Mouse (Mus musculus) gastrocnemius, postnatal 10 days (tissue): Measurements from ENCODE around the gene Hs6st3. TPM values are rescaled to one million over a fixed set of nuclear protein-coding genes. Genes with fewer than 3 reads are reported as not detected.

ENCODE experiments used
- DNase-seq: peaks from one replicate; pipeline ENCODE4 v3.0.0; 2021; ENCODE audit warnings: mixed read lengths
- long read RNA-seq, 2 experiments: library from polyadenylated mRNA; stranded (forward); transcript quantifications; one replicate each; pipeline ENCODE4 v2.0.0; 2021
- total RNA-seq, 2 experiments: library from RNA; stranded (reverse); gene quantifications; 2 replicates each; pipeline ENCODE4 v1.2.3; 2021

The Hs6st3 gene
- under 1 TPM; 0.19 to 0.25 TPM for total RNA-seq
- long read RNA-seq, experiment 1 = 0 reads
- long read RNA-seq, experiment 2 = 0 reads

DNA sequence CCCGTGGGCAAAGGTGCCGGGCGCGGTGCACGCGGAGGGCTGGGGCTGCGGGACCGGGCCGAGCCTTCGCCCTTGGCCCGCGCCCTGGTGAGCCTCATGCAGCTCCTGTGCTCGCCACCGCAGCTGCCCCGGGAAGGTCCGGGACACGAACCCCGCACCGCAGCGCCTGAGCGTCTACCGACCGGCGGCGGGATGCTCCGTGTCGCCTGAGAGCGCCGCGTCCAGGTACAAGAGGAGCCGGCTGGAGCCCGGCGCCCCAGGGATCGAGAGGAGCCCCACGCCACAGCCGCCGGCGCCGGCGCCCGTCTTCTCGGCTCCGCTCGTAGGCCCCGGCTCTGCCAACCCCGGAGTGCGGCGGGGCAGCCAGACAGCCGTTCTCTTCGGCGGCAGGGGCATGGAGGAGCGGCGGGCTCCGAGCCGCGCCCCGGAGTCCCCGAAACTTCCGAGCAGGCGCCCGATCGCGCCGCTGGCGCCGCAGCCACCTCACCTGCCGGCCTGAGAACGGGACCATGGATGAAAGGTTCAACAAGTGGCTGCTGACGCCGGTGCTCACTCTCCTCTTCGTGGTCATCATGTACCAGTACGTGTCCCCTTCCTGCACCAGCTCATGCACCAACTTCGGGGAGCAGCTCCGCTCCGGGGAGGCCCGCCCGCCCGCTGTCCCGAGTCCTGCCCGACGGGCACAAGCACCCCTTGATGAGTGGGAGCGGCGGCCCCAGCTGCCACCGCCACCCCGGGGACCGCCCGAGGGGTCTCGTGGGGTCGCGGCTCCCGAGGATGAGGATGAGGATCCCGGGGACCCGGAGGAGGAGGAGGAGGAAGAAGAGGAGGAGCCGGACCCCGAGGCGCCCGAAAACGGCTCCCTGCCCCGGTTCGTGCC is at the start of gene Hs6st3:
Hs6st3 (plus strand) TSS at position 436 of the 880 bp plus-strand sequence.
- DNase-seq = peak; percentile 46

DNA sequence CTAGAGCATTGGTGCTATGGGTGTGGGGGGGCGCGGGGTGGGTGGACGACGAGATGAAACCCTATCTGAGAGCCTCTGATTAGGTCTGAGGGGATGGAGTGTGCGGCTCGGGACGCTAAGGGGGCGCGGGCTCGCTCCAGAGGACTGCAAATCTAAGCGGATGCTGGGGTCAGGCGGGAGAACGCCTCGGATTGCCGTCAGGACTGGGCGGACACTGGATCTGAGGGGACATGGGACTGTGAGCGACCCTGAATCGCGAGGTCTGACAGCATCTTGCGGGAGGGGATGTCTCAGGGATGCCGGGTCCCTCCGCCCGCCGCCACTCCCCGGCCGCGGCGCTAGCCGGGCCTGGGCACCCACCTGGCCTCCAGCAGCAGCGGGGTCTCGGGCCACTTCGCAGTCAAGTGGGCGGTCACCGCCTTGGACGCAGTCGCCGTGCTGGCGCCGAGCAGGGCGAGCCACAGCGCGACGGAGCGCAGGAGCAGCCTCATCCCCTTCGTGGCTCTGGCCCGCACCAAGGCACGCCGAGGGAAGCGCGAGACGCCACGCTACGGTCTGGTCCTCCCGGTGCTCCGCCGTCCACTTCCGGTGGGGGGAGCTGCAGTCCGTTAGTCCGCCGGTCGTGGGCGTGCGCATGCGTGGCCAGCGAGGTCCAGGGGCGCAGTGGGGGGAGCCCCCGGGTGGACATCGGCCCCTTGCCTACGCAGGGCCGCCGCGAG is 39.1 kb upstream of the Hs6st3 start, which contains the start of gene Uggt2:
Uggt2 (minus strand) TSS at position 580 of the 719 bp plus-strand sequence.
- peak; percentile 88 for DNase-seq

DNA sequence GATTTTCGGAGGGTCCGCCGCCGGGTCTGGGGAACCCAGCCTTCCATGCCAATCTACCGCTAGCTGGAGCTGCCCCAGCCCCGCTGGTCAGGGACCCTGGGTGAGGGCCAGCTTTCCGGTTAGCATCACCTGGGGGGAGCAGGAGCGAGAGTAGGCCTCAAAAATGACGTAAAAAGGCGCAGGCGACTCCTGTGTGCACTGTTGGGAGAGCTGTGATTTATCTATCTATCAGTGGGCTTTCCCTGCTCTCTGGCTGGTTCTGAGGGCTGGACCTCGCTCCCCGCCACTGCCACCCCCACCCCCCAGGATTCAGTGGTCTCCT is 38.6 kb upstream of the Hs6st3 start:
- DNase-seq = no peak

DNA sequence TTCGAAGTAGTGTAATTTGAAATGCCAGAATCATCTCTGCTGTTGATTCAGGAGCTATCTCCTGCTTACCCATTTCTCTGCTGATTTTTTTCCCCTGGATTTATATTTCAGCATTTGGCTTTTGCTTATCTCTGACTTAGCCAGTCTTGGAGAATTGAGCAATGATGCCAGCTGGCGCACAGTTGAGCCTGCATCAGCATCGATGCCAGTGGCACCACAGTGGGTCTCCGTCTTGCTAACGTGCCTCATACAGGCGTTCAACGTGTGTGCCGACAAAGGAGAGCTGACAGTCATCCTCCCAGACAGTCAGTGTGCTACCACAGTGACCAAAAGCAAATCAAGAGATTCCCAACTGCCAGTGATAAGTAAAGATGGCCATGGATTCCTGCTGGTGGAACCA is 30.6 kb upstream of the Hs6st3 start:
- no peak for DNase-seq

DNA sequence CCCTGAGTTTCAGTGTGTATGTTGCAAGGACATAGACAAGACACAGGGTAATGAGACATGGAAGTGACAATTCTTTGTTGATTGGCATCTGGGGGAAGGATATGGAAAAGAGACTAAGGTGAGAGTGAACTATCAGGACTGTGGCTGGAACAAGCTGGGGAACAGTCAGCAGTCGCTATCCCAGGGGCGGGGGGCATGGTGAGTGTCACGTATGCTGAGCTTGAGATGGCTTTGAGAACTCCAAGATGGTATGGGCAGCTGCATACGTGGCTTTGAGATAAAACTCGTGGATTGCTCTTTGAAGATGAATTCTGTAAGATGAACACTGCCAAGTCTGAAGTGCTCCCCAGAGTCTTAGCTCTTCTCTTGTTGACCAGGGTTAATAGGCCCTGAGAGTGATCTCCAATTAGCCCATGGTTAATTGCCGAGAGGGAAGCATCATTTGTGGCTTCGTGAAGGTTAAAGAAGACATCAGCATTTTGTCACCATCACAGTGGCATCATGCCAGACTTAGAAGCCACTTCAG is 29.3 kb upstream of the Hs6st3 start:
- DNase-seq = no peak

DNA sequence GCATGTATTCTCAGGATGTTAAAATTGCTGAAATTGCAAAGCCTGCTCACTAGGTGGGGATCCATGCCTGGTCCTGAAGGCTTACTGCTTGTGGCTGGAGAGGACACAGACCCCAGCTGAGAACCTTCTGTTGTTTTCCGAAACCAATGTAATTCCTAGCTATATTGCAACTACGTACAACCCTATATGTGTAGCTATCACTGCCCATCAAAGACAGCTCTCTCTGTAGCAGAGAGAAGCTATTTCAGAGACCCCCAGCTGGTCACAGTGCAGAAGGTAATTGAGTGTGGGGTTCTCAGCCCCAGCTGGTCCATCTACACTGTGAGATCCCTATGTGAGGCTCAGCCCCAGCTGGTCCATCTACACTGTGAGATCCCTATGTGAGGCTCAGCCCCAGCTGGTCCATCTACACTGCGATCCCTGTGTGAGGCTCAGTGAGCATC is 28.3 kb upstream of the Hs6st3 start:
- DNase-seq = no peak

DNA sequence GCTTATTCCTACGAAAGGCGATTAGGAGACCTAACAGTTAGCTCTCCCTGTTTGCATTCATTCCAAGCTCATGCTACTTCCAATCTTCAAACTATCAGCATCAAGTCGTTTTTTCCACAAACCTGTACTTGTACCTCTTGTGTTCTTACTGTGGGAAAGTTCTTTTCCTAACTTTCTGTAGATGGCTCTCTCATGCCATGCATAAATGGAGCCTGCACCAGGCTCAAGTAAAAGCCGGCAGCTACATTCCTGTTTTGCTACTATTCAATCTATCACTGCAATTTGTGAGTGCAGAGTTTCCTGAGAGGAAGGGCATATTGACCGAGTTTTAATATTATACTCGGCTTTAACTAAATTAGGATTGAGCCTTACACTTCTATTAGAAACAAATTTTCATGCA is 25.6 kb upstream of the Hs6st3 start:
- DNase-seq = no peak

DNA sequence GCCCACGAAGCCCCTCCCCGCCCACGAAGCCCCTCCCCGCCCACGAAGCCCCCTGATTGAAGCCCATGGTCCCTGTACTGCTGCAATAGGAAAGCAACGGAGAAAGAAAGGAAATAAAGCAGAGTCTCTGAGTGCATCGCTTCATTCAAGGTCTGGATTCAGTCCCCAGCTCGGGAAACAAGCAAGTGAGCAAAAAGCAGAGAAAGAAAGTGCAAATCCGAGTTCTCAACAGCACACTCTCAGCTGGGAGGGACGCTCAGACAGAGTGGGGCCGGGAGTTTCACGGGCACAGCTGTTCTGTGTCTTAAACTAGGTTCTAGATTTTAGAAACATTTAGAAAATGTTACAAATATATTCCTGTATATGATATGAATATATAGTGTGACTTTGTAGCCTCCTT is 14.6 kb upstream of the Hs6st3 start:
- DNase-seq = no peak

DNA sequence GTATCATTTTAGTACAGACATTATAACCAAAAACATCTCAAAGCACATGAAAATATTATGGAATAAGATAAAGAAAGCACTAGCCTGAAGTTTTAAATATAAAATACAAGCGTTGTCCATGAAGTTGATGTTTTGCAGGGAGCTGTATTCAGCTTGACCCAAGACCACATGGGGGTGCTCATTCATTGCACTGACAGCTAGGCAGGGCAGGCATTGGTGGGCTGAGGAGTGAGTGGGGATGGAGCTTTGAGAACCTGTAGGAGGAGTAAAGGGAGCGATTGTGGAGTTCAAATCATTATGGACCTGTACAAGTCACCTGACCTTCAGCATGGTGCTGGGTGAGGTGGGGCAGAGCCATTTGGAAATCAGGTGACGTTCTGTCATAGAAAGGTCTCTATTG is 14.1 kb upstream of the Hs6st3 start:
- no peak for DNase-seq

DNA sequence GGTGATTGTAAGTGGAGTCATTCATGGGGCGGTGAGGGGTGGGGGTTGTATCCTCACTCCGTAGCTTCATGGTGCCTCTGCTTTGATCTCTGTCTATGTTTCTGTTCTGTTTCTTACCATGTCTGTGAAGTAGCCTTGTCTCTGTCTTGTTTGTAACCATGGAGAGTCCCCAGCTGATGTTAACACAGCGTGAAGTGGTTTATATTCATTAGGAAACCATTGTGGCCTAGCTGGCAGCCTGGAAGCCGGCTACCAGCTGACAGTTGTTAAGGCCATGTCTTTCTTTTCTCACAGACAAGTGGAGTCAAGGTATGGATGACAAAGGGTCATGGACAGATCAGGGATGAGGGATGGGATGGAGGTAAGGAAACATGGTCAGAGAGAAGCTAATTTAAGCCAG is 12.3 kb upstream of the Hs6st3 start:
- DNase-seq = no peak

DNA sequence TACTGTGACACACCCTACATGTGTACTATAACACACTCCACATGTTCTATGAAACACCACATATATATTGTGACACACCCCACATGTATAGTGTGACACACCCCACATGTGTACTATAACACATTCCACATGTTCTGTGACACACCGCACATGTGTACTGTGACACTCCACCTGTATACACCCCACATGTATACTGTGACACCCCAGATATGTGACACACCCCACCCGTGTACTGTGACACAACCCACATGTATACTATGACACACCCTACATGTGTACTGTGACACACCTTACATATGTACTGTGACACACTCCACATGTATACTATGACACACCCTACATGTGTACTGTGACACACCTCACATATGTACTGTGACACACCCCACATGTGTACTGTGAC is 10.8 kb upstream of the Hs6st3 start:
- no peak for DNase-seq

DNA sequence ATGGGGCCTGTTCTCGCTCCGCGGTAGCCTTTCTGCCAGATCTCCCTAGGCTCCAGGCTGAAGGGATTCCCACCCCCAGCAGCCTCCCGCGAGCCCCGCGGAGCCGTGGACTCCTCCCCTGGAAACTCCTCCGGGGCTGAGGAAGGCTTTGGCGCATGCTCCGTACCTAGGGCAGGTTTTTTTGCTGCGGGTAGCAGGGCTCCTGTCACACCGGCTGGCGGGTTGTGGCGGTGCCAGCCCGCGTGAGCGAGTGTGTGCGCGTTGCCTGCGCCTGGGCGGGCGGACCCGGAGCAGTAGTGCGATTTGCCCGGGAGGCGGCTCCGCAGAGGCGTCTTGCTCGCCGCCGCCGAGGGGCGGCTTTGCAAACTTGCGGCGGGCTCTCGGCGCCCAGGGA is 632 bp upstream of the Hs6st3 start:
- DNase-seq = no peak

DNA sequence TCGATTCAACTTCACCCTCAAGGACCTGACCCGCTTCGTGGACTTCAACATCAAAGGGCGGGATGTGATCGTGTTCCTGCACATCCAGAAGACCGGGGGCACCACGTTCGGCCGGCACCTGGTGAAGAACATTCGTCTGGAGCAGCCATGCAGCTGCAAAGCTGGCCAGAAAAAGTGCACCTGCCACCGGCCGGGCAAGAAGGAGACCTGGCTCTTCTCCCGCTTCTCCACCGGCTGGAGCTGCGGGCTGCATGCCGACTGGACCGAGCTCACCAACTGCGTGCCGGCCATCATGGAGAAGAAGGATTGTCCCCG is 602 bp downstream of the Hs6st3 start:
- peak; percentile 13 for DNase-seq

DNA sequence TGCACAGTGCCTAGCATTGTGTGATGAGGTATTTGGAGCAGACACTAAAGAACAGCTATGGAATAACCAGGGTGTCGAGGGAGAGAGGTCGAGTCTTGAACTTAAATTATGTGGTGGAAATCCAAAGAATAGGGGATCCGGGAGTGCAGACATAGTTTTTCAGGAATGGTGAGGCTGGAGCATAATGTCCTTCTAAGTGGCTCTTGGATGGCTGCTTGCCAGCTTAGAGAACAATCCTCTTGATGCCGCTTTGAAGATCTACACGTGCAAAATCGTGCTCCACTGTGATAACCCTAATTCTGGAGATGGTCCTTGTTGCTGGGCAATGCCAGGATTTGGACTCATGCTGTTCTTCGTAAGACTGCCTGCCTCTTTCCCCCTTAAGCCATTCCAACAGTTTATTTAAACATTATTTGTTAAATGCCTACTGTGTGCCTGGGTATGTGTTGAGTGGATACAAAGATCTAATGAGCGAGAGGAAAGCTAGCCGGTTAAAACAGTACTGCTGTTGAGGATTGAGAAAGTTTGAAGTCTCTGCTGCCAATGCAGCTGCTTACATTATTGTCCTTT is 1.3 kb downstream of the Hs6st3 start:
- no peak for DNase-seq

DNA sequence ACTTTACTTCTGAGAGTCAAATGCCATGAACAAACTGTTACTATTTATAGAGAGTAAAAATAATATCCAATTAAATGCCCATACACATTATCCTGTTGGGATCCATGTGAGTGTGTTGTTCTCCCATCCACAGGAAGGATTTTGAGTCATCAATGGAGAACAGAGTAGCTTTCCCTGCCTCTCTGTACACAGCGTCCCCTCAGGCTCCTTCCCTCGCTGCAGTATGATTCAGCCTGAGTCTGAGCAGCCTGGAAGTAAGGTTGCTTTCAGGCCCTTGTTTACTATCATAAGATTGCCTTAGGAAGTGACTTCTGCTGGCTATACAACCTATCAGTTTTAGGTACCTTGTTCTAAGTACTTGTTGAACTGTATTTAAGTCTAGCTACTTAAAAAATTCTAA is 14.9 kb downstream of the Hs6st3 start:
- DNase-seq = no peak

DNA sequence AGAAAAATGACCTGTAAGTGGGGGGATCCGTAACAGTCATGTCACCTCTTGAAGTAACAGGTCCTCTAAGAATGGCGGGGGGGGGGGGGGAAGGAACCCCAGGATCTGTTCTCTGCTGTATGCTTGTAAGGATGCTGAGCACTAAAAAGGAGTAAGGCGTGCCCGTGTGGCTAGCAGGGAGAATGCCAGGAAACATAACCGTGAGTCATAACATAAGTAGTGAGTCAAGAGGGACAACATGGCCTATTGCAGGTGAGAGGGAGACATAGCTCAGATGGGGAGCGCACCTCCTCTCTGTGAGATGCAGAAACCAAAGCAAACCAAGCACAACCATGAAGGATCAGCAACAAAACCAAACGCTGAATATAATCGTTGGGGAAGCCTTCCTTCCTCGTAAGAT is 55.8 kb downstream of the Hs6st3 start:
- no peak for DNase-seq

DNA sequence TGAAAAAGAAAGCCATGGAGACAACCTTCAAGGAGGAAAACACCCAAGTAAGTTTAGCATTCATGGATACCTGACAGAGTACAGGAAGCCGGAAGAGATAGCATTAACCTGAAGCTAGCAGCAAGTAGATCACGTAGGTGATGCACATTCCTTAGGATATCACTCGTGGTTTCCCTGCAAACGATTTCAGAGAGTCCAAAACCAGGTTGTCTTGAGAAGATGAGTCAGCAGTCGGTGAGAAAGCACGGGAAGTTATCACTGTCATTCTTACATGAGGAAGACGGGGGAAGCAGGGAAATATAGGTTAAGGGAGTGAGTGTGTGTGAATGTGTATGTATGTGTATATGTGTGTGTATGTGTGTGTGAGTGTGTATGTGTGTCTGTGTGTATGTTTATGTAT is 65.4 kb downstream of the Hs6st3 start:
- no peak for DNase-seq

DNA sequence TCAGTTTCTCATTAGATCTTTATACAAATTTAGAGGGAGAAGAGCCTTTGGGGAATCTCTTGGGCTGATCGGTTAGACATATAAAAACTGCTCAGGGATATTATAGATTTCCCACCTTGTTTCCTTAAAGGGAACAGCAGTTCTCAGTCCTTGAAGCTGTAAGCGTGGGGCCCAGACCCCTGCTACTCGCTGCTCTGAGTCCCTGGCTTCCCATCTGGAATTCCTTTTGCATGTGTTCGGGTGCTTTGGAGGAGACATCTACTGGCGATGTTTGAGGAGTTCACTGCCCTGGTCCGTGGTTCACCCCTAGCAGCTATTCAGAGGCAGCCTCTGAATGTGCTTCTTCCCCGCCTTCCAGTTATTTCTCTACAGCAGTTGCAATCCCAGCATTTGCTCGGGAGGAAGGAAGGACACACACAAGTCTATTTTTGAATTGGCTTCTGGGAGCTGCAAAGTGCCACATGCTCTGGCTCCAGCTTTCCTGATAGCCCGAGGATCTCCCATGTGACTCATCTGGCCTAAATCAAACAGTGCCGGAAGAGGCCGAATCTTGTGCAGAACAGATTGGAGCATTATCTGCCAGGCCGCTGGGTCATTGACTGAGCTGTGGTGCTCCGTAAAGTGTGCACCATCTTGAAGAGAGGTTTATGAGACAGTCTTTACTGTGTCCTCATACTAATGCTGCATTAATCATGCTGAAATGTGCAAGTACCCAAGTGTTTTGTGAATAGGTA is 77.6 kb downstream of the Hs6st3 start:
- DNase-seq = no peak

DNA sequence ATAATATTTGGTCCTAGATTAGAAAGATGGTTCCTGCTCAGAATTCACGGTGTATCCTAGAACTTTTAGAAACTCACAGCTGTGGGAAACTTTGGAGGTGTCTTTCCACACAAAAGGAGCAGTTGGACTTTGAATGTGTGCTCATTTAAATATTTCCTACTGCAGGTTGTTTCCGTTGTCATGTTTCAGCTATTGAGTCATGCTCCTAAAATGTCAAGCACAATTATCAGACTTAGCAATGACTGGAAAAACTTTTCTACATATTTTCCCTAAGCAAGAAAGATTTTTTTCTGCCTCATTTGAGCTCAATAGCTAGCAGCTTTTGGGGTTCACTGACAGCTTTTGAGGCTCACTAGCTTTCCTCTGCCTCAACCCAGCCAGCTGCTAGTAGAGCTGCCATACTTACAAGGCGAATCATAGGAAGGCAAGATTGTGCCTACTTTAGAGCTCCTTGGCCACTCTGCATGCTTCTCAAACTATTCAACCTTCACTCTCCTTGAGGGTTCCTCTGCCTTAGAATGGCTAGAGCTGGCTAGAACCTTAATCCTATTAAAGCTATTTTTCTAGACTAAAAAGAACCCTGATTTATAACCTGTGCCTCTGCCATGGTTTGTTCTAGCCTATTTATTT is 89.7 kb downstream of the Hs6st3 start:
- no peak for DNase-seq

DNA sequence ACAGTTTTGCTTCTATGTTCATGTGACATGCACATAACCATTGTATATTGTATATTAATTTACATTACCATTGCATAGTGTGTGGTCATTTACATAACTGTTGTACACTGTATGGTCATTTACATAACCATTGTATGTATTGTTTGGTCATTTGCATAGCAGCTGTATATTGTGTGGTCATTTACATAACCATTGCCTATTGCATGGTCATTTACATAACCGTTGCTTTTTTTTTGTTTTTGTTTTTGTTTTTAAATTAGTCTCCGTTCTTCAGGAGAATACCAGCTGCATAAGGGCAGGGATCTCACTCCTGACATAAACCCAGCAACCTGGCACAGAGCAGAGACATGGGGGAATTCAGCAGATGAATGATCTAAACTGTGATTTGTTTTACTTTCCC is 95.5 kb downstream of the Hs6st3 start:
- no peak for DNase-seq

DNA sequence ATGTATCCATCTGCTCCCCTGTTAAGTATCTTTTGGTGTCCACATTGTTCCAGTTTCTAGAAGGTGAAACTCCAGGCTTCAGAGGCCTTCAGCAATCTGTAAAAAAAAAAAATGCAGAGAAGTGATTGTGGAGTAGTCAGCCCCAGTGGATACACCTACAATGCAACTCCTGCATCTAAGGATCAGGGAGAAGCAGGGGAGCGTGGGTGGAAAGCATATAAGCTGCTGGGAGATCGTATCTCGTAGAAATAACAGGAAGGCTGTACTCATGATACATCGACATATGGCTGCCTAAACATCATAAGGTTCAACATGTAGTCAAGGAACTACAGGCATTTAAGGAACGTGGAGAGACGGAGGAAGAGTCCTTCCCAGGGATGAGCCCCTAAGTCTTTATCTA is 109.0 kb downstream of the Hs6st3 start:
- no peak for DNase-seq

DNA sequence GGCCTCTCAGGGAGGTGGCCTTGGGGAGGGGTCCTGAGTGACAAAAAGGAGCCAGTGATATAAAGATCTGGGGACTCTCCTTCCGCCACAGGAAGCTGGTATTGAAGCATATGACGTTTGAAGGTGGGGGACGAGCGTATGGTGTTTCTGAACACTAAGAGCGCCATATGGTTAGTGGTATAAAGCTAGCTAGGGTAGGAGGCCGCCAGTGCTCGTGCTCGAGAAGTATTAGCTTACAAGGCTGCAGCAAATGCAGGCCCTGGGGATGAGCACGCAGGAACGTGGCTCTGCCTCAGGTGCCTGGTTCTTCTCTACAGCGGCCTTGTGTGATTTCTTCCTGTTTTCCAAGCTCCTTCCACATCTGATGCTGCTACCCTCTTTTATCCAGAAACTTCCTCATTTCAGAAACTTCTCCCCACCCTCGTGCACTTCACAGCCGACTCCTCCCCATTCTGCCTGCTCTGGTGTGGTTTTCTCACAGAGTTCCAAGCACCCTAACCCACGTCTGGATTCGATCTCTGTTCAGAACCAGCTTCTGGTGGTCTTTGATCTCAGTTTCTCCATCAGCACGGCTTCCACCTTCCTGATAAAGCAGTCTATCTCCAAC is 110.0 kb downstream of the Hs6st3 start:
- DNase-seq = no peak
